Mouse (Mus musculus): ENCODE measurements around the gene Bard1. TPM values are rescaled to one million over a fixed set of nuclear protein-coding genes. Genes with fewer than 3 reads are reported as not detected.

Gene Bard1
- total and polyA plus RNA-seq, 3 experiments: 8.1 to 10.9 TPM; not detected in 1

- TF ChIP-seq ELF1 (IDR thresholded peaks at IDR 0.05; ENCODE audit: low read depth, low read length) (no peak), ZC3H11A (IDR thresholded peaks at IDR 0.05; ENCODE audit: low read depth, low read length) (no peak), TCF12 (IDR thresholded peaks at IDR 0.05; ENCODE audit: low read depth, low read length) (peak; percentile 38; the same call in 1 of the 2 replicates), RAD21 (IDR thresholded peaks at IDR 0.05; ENCODE audit: low read depth, low read length) (no peak), GATA1 (IDR thresholded peaks at IDR 0.05; ENCODE audit: low read depth, low read length) (peak; percentile 66), CHD2 (IDR thresholded peaks at IDR 0.05; ENCODE audit: low read length) (no peak), EP300 (IDR thresholded peaks at IDR 0.05; ENCODE audit: low read depth in 1 of 2, low read length in 2 of 2) (peak; percentile 34 to 60; a peak in 2 of 4 replicates), HCFC1 (IDR thresholded peaks at IDR 0.05; ENCODE audit: low read depth, low read length) (no peak), GABPA (IDR thresholded peaks at IDR 0.05; ENCODE audit: low read depth, low read length) (no peak), TAL1 (IDR thresholded peaks at IDR 0.05; ENCODE audit: low read length) (peak; percentile 49), USF1 (IDR thresholded peaks at IDR 0.05; ENCODE audit: low read depth, low read length) (no peak), USF2 (IDR thresholded peaks at IDR 0.05; ENCODE audit: borderline replicate concordance in 1 of 2, insufficient read depth in 1 of 2, low read depth in 1 of 2, low read length in 2 of 2) (no peak), RCOR1 (IDR thresholded peaks at IDR 0.05; ENCODE audit: low read depth, low read length) (no peak), MAX (IDR thresholded peaks at IDR 0.05; ENCODE audit: low read length) (no peak), NELFE (IDR thresholded peaks at IDR 0.05; ENCODE audit: low read depth, low read length) (no peak), KAT2A (conservative IDR thresholded peaks at IDR 0.05; ENCODE audit: low read depth, low read length) (no peak)
- Histone ChIP-seq H3K27me3 (ENCODE audit: control insufficient read depth in 1 of 2, insufficient read depth in 2 of 2, low read length in 2 of 2) (no peaks in the 10 kb centered on the region), H3K79me2 (ENCODE audit: control insufficient read depth, insufficient read depth, low read length, poor library complexity) (peaks cover 61% of the 10 kb centered on the region), H3K9me3 (replicated peaks; ENCODE audit: insufficient read depth, low read length) (no peaks in the 10 kb centered on the region), H3K36me3 (ENCODE audit: control insufficient read depth in 1 of 2, insufficient read depth in 2 of 2, low read length in 2 of 2) (peaks cover 0 to 60% of the 10 kb centered on the region in 2 experiments; a peak in 3 of 4 replicates), H3K9ac (ENCODE audit: control insufficient read depth, low read depth, low read length, poor library complexity, severe bottlenecking) (no peak overlapping the region), H3K4me3 (ENCODE audit: control insufficient read depth in 1 of 2, insufficient read depth in 1 of 2, low read depth in 2 of 2, low read length in 2 of 2) (no peak overlapping the region), H3K27ac (ENCODE audit: control insufficient read depth, low read depth, low read length) (peak overlapping the region; percentile 22; the same call in 1 of the 2 replicates), H3K4me1 (ENCODE audit: control insufficient read depth in 1 of 2, insufficient read depth in 2 of 2, low read length in 2 of 2) (peaks cover 15 to 22% of the 10 kb centered on the region in 2 experiments)
- DNase-seq (ENCODE audit: low read depth, low spot score): peak; percentile 37
Measured at GRCm38 (mm10) chr1:71095211-71095805, 7.6 kb downstream of the Bard1 start.

DNA sequence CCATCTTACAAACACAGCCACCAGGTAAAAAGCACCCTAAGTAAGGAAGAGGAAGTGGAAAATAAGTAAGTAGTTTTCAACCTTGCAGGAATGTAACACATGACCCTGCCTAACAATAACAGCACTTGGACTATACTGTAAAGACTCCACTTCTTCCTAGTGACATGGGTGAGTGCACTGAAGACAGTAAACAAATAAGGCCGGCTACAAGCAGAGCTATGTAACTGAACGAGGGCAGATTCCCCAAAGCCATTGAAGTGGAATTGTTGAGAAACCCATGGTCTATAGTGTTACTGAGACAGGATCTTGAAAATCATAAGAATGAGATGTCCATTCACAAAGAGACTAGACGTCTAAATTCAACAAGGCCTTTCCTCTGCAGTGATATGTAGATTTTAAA lies 27.3 kb downstream of the Bard1 start:
- Histone ChIP-seq H3K9me3 (replicated peaks; ENCODE audit: insufficient read depth, low read length) (no peaks in the 10 kb centered on the region), H3K4me3 (ENCODE audit: control insufficient read depth in 1 of 2, insufficient read depth in 1 of 2, low read depth in 2 of 2, low read length in 2 of 2) (no peak overlapping the region), H3K9ac (ENCODE audit: control insufficient read depth, low read depth, low read length, poor library complexity, severe bottlenecking) (no peak overlapping the region), H3K36me3 (ENCODE audit: control insufficient read depth in 1 of 2, insufficient read depth in 2 of 2, low read length in 2 of 2) (peaks cover 12 to 15% of the 10 kb centered on the region in 2 experiments), H3K27ac (ENCODE audit: control insufficient read depth, low read depth, low read length) (no peak overlapping the region), H3K4me1 (ENCODE audit: control insufficient read depth in 1 of 2, insufficient read depth in 2 of 2, low read length in 2 of 2) (peaks cover under 1 to 2% of the 10 kb centered on the region in 2 experiments; a peak in 2 of 4 replicates), H3K27me3 (ENCODE audit: control insufficient read depth in 1 of 2, insufficient read depth in 2 of 2, low read length in 2 of 2) (no peaks in the 10 kb centered on the region), H3K79me2 (ENCODE audit: control insufficient read depth, insufficient read depth, low read length, poor library complexity) (no peaks in the 10 kb centered on the region)
- TF ChIP-seq KAT2A (conservative IDR thresholded peaks at IDR 0.05; ENCODE audit: low read depth, low read length): no peak
- no peak for TF ChIP-seq ZNF384 (IDR thresholded peaks at IDR 0.05; ENCODE audit: low read depth, low read length)
- TF ChIP-seq CHD2 (IDR thresholded peaks at IDR 0.05; ENCODE audit: low read length): no peak
- no peak for TF ChIP-seq ELF1 (IDR thresholded peaks at IDR 0.05; ENCODE audit: low read depth, low read length)
- TF ChIP-seq MYC (IDR thresholded peaks at IDR 0.05; ENCODE audit: low read depth, low read length): no peak
- no peak for TF ChIP-seq MAX (IDR thresholded peaks at IDR 0.05; ENCODE audit: low read length)
- no peak for TF ChIP-seq NELFE (IDR thresholded peaks at IDR 0.05; ENCODE audit: low read depth, low read length)
- TF ChIP-seq RCOR1 (IDR thresholded peaks at IDR 0.05; ENCODE audit: low read depth, low read length): no peak
- TF ChIP-seq E2F4 (IDR thresholded peaks at IDR 0.05; ENCODE audit: borderline replicate concordance, low read depth, low read length): no peak
- no peak for TF ChIP-seq CTCF (IDR thresholded peaks at IDR 0.05 in 2 of 3, conservative IDR thresholded peaks at IDR 0.05 in 1 of 3; ENCODE audit: control insufficient read depth in 1 of 3, insufficient read depth in 1 of 3, low read depth in 2 of 3, low read length in 3 of 3, poor library complexity in 1 of 3, severe bottlenecking in 1 of 3)
- no peak for TF ChIP-seq POLR2A (IDR thresholded peaks at IDR 0.05; ENCODE audit: control insufficient read depth in 1 of 2, insufficient read depth in 1 of 2, low read depth in 1 of 2, low read length in 2 of 2, poor library complexity in 1 of 2)
- no peak for TF ChIP-seq MEF2A (IDR thresholded peaks at IDR 0.05; ENCODE audit: extremely low read depth, insufficient replicate concordance, low read depth, low read length, poor library complexity, severe bottlenecking)
- no peak for TF ChIP-seq TAL1 (IDR thresholded peaks at IDR 0.05; ENCODE audit: low read length)
- TF ChIP-seq JUND (IDR thresholded peaks at IDR 0.05; ENCODE audit: low read depth, low read length): no peak
- no peak for TF ChIP-seq POLR2AphosphoS5 (IDR thresholded peaks at IDR 0.05; ENCODE audit: borderline replicate concordance, low read depth, low read length)
- no peak for DNase-seq (ENCODE audit: low read depth, low spot score)

All from MEL (cell line).